Mouse (Mus musculus) spleen, adult 2 months (tissue): ENCODE results near the gene Rgr.

Experiments
- CTCF ChIP-seq: fragments of 200-500 bp; IDR thresholded peaks from 2 replicates; pipeline ENCODE4 v1.5.1; 2011; ENCODE audit warnings: mild to moderate bottlenecking, inconsistent platforms; ENCODE audit not compliant: insufficient read depth, insufficient read length, insufficient replicate concordance; ENCODE audit errors: extremely low read depth
- POLR2A ChIP-seq: fragments of 200-500 bp; IDR thresholded peaks from 2 replicates; pipeline ENCODE4 v1.6.1; 2011; ENCODE audit warnings: low read depth, low read length, inconsistent platforms

DNA sequence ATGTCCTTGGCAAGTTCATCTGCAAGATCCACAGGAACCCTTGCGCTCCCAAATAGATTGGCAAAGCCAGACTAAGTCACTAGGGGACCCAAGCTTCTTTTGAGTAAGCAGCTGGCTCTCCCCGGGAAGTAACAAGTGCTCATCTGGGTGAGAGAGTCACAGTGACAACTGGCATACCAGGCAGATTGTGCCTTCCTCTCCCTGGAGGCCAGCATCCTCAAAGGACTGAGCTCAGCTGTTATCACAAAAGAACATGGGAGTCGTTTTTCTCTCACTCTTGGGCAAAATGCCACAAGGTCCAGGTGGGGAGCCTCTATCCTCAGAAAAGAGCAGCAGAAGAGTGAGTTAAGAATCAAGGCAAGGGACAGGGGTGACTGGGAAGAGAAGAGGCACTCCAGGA, 42.9 kb downstream of the Rgr start:
- TF ChIP-seq POLR2A, result no peak
- no peak for TF ChIP-seq CTCF
